In the genomic region with DNA sequence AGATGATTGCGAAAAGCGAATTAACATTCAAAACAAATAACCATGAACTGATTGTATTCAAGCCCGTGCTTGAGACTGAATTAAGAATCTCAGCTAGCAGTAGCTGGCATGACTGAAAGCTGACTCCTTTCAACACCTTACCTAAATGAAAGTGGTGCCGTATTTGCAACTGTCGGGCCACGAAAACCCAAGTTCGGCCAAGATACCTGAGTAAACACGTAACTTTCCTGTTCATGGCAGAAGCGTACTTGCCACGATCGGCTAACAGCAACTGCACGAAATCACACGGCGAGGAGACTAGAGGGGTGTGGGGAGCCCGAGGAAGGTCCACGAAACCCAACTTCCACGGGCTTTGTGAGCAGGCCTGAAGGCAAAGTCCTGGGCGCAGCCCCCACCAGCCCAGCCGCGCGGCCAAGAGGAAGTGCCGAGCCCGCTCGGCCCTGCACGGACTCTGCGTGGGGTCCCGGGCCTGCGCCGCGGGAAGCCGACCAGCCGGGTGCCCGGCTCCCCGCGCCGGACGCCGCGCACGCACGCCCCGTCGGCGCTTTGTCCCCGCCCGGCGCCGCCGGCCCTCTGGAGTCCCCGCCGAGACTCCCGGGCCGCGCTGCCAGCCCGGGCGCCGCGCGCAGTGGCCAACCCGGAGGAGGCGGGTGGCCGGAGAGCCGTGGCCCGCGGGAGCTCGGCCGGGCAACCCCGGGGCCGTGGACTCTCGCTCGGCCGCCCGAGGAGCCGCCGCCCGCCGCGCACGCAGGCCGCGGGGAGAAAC, we compare ENCODE assay signal across 8 mouse cellular contexts. TPM values are rescaled to one million over a fixed set of nuclear protein-coding genes. Genes with fewer than 3 reads are reported as not detected.
DNase-seq lines count a peak whose midpoint lies in the region; ATAC-seq and TF ChIP-seq lines count a peak whose summit lies in the region.

No protein-coding gene starts in this region.

- H3K9me3 ChIP-seq in forebrain, embryonic 11.5 days (ENCODE audit: control insufficient read depth, low read length), result no peaks in the 10 kb centered on the region

- H3K27me3 ChIP-seq in forebrain, embryonic 11.5 days (ENCODE audit: control insufficient read depth, insufficient read depth, low read length), result no peaks in the 10 kb centered on the region

- DNase-seq in ES-CJ7 (ENCODE audit: low read depth, low spot score), result peak; percentile 50
- peak; percentile 66 to 74 for DNase-seq in adrenal gland, postnatal 36 days
- peak; percentile 80 for DNase-seq in forebrain, embryonic 11.5 days (ENCODE audit: low spot score)
- DNase-seq in heart, postnatal 36 days, result peak; percentile 65 to 77
- peak; percentile 9 to 18 for DNase-seq in layer of hippocampus, adult 2 months (ENCODE audit: low spot score in 2 of 2)
- DNase-seq in lung, postnatal 14 days, result peak; percentile 61
- DNase-seq in right cerebral cortex, postnatal 10 days (ENCODE audit: low spot score in 2 of 2), result peak; percentile 57 to 59
- peak; percentile 64 for DNase-seq in yolk sac, embryonic 10.5 days (ENCODE audit: low spot score)

- H3K9ac ChIP-seq in forebrain, embryonic 11.5 days (ENCODE audit: low read length), result peak overlapping the region; percentile 93

- no peaks in the 10 kb centered on the region; the same call in 1 of the 2 replicates for H3K4me1 ChIP-seq in forebrain, embryonic 11.5 days (replicated peaks; ENCODE audit: control insufficient read depth, insufficient read depth, low read length)

- H3K27ac ChIP-seq in forebrain, embryonic 11.5 days (ENCODE audit: low read depth, low read length), result peak overlapping the region; percentile 88
- peak overlapping the region; percentile 93 for H3K27ac ChIP-seq in layer of hippocampus, adult 2 months

- peak; percentile 66 for ATAC-seq in forebrain, embryonic 11.5 days (replicated peaks; ENCODE audit: low FRiP score)

- intact Hi-C loops in heart, postnatal 36 days (cut with DNase I), result loop anchor here (5.0 to 10.0 kb wide), 2 partner anchors 113 to 1040 kb away; partner anchors contain the start of gene Tnpo1

- H3K4me2 ChIP-seq in forebrain, embryonic 11.5 days (ENCODE audit: low read depth, low read length, severe bottlenecking), result peak overlapping the region; percentile 59

- WGBS in forebrain, embryonic 11.5 days, result under 1% methylated on average over 74 of the region's 81 CpGs

- no peaks in the 10 kb centered on the region for H3K36me3 ChIP-seq in forebrain, embryonic 11.5 days (ENCODE audit: control insufficient read depth, insufficient read depth, low read length)

- H3K4me3 ChIP-seq in forebrain, embryonic 11.5 days (ENCODE audit: low read depth, low read length), result peak overlapping the region; percentile 94
- peak overlapping the region; percentile 79 for H3K4me3 ChIP-seq in layer of hippocampus, adult 2 months

- TF ChIP-seq CTCF in layer of hippocampus, adult 2 months (conservative IDR thresholded peaks at IDR 0.05), result no peak

RNA-seq across cellular contexts. Expression of gene Fcho2, which starts 0.8 kb away (rescaled TPM):
- total RNA-seq in adrenal gland, postnatal 36 days (2021), result 10 to 100 TPM; 47.1 to 51.0 TPM
- polyA plus RNA-seq in forebrain, embryonic 11.5 days (2014; fragmentation: Nextera tagmentation; extraction: Ambion mirVana), result 26.4 and 33.5 TPM in 2 replicates
- total RNA-seq in heart, postnatal 36 days (2021), result 10 to 100 TPM; 40.8 to 43.3 TPM
- total RNA-seq in layer of hippocampus, adult 2 months (2021), result 10 to 100 TPM; 37.7 to 44.8 TPM

Comparison
In these comparisons a context has a peak if more than half of its experiments do, and no peak if none do; other contexts are left out.
1. Peak in every context shown above with its lines: DNase-seq, ATAC-seq, H3K4me3 ChIP-seq and H3K27ac ChIP-seq.
2. DNase-seq: peak in every context shown above with its lines; median percentile 80 in forebrain, embryonic 11.5 days; 71 in heart, postnatal 36 days; 70 in adrenal gland, postnatal 36 days; 64 in yolk sac, embryonic 10.5 days; 61 in lung, postnatal 14 days; 58 in right cerebral cortex, postnatal 10 days; 50 in ES-CJ7; 14 in layer of hippocampus, adult 2 months.